Mouse (Mus musculus) kidney, postnatal 25 days (tissue): Measurements from ENCODE around the gene Gramd2.

ENCODE experiments used
- DNase-seq, 2 experiments: peaks; one replicate each; pipeline ENCODE4 v3.0.0; 2021; ENCODE audit warnings: mixed read lengths in 2 of 2

The Gramd2 gene

DNA sequence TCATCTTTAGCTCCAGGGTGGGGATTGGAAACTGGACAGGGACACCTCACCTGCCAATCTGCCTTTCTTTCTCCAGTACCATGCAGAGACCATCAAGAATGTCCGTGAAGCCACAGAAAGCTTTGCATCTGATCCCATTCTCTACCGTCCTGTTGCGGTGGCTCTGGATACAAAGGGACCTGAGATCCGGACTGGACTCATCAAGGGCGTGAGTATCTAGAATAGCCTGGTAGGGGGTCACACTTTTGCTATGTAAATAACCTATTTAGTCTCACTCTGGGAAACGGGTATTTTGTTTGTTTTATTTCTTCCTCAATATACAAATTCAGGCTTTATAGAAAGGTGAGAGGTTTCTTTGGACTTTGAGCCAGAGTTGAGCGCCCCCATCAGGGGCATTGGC, 11.5 kb upstream of the Gramd2 start:
- DNase-seq: no peak

DNA sequence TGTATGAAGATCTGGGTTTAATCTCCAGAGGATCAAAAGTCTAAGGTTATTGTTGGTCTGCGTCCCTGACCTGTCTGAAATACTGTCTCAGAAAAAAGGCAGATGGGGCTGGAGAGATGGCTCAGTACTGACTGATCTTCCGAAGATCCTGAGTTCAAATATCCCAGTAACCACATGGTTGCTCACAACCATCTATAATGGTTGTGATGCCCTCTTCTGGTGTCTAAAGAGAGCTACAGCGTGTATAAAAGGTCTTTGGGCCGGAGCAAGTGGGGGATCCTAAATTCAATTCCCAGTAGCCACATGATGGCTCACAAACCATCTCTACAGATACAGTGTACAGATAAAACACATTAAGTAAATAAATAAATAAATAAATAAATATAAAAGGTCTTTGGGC, 10.8 kb upstream of the Gramd2 start:
- no peak for DNase-seq

DNA sequence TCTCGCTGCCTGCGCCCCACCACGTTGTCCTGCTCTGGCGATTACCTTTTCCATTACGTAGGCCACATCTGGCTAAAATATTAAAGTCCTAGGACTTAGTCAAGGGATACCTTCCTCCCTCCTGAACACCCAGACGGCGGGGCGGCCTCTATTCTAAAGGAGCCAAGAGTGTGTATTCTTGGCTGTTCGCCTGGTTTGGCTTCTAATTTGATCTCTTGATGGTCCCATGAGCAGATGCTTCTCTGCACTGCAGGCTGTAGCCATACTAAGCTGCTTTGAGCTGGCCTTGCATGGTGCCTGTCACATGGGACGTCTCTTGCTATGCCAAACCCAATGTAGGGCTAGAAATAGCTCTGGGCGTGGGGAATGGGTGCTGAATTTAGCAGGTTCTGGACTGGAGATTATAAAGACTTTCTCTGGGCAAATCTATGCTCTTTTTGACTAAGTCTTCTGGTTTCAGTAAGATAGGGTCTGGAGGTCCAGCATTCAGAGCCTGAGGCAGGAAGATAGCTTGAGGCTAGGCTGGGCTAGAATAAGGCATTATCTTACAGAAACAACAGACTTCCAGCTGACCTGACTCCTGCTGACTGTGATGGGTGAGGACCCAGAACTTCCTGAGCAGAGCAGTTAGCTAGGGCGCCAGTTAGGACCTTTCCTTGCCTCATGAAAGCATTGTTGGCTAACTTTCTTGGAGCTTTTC, 7.6 kb upstream of the Gramd2 start:
- DNase-seq: no peak

DNA sequence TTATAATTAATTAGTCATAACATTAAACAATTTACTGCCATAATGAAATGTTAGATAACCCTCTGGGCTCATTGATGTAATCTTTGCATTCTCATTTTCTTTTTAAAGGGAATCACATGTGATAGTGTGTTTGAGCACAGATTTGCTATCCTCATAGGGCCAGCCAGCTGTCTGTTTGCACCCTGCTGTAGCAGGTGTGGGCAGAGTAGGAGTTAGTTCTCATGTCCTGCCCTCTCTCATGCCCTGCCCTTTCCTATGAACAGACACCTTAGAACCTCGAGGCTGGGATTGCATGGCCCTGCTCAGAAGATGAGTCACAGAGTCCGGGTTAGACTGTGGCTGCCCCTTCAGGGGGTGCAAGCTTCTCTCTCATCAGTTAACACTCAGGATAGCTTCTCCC, 6.5 kb upstream of the Gramd2 start:
- DNase-seq: no peak

DNA sequence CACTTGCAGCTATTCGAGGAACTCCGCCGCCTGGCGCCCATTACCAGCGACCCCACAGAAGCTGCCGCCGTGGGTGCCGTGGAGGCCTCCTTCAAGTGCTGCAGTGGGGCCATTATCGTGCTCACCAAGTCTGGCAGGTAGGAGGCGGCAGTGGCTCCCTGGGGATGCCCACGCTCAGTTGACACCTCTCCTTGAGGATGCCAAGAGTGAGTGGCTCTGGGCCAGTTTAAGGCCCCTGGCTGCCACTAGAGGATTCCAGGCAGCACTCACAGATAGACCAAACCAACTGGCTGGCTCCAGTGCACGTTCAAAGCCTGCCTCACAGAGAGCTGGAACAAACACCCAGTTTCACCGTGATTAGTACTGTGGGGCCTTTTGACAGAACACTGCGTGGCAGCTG, 4.3 kb upstream of the Gramd2 start:
- DNase-seq: no peak

DNA sequence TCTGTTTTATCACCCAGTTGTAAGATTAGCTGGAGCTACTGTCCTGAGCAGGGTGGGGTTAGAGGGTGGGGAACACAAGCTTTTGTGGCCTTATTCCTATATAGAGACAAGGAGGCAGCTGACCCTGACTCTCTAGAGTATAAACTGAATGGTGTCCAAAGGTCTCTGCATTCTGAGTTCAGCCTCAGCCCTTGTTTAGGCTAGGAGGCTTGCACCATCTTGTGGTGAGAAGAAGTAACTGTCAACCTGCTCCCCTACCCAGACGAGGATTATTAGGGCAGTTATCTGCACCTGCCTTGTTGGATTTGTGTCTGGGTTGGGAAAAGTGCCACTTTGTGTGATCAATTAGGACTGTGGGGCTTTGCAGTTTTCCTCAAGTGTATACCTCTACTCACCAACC, 1.6 kb upstream of the Gramd2 start:
- DNase-seq: peak; percentile 56 to 57

DNA sequence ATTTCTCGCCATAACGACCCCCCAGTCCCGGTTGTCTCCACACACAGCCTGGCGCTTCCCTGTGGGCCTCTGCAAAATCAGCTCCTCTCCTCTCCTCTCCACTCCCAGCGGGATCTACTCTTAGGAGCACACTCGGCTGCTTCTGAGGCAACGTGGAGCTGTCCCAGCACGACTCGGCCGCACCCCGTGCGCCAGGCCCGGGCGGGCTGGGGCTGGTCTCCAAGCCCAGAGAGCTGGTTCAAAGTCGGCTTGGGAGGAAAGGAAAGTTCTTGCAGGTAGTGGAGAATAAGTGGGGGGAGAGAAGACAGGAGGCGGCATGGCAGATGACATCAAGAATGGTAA, 561 bp downstream of the Gramd2 start:
- no peak for DNase-seq

DNA sequence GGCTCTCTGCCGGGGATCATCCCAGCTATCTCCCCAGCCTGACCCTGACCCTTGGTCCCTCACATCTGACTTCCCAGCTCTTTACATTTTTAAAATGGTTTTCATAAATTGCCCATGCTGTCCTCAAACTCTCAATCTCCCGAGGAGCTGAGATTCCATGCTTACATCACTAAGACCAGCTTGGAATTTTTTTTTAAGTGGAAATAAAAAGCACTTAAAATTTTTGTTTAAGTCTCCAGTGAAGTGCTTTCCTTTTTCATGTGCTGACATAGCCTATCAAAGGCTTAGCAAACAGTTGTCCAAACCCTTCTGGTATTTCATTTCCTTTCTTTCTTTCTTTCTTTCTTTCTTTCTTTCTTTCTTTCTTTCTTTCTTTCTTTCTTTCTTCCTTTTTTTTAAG, 4.1 kb downstream of the Gramd2 start:
- no peak for DNase-seq

DNA sequence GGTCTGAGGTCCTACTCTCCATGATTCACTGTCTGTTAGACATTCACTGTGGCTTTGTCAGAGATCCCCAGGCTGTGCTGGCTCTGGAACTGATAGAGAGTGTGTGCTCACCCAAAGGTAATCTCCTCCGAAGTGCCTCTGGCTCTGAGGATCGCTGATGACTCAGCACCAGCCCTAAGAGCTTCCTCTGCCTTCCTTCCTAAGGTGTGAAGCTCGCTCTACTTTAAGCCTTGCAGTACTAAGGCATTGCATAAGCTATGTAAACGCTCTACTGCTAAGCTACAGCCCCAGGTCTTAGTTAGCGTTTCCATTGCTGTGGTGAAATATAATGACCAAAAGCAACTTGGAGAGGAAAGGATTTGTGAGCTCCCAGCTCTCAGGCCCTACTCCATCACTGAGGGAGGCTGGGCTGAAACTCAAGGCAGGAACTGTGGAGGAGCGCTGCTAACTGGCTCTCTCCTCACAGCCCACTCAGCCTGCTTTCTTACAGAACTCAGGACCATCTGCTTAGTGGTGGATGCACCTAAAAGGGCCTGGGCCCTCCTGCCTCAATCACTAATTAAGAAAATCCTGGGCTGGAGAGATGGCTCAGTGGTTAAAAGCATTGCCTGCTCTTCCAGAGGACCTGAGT, 7.6 kb downstream of the Gramd2 start:
- DNase-seq: no peak

DNA sequence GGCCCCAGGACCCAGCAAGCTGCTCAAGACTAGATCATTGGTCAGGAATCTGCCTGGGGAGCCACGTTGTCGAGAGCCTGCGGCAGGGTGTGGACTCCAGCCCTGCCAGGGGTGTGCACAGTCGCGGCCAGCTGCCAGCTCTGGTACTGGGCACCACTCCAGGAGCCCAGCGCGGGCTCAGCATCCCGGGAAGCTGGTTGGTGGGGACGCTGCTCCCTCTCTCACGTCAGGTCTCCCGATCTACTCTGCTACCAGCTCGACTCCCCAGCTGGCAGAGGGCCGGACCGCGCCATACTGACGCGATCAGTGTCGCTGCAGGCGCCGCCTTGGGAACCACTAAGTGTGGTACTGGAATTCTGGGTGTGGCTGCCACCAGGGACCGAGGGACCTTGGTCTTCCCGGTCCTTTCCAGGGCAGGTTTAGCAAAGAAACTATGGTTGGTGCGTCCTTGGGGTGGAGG, 11.7 kb downstream of the Gramd2 start:
- peak; percentile 85 to 90 for DNase-seq

DNA sequence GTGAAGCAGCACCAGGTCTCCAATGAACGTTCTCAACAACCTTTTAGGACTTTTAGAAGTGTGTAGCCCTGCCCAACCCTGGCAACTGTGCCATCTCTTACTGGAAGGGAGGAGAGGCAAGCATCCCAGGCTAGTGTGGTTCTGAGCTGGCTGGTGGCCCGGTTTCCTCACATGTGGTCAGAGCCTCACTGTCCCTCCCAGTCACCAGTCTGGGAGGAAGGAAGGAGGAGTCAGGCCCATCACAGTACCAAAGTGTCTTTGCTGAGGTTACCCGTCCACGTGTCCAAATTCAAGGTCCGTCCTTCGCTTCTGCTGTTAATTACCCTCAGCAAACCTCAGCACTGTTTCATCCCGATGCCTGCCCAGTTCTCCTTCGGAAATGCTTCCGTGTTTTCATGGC, 12.2 kb downstream of the Gramd2 start:
- peak; percentile 40 to 64 for DNase-seq

DNA sequence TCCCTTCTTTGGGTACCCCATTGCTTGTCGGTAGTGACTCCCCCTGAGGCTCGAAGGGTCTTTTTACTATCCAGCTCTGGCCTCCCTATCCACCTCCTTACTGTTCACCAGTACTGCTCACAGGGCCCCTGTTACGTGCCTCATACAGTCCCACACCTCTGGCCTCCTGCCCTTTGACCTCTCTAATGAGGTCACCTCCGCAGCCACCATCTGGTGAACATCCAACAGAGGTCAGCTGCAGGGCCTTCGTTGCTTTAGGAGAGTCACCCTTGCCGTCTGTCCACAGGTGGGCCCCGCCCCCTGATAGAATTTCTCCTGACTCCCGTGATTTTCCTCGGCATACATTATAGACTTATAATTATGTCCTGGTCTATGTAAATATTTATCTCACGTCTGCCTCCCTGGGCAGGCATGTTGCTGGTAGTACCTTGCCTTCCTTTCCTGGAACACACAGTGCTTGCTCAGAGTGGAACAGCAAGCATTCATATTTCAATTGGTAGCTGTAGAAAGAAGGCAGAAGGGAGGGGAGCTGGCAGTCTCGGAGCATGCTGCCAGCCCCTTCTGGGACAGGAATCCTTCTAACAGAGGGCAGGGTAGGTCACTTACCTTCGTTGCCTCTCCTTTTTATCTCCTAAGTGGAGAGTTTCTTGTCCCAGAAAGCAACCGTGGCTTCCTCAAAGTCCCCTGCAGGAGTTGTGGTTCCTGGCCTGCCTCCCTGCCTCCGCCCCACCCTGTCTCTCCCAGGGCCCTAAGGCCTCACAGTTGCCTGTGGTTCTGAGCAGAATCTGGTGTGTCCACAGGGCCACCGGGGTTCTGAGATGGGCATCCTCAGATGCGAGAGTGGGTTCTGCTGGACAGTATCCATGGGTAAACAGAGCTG, 14.9 kb downstream of the Gramd2 start:
- DNase-seq: peak in 1 of 2 experiments; percentile 24

DNA sequence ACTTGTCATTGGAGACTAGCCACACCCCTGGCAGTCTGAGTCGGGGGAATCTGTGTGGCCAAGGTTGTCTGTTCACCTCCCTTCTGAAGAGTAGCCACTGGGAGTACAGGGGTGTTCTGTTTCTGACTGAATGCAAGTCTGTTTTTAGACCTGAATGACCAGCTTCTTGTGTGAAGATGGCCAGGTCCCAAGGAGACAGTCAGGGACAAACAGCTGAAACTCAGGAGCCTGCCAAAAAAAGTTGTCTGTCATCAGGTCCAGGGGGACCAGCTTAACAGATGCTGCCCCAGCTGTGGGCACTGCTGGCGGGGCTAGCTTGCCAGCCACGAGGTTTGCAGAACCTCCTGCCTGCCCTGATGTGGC, 15.5 kb downstream of the Gramd2 start:
- DNase-seq: no peak

DNA sequence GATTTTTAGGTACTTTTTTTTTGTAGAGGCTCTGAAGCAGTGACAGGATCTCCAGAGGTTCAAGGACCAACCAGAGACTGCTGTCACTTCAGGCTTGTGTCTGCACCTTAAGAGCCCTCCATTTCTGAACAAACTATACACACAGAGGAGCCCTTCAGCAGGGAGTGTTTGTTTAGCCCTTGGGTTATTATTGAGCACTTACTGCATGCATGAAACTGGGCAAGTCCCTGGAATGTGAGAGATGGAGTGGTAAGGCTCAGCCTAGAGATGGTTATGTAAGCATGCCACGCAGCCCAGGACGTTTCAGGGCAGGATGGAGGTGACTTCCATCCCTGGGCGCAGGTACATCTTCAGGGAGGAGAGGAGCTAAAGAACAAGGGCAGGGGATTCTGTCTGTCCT, 16.4 kb downstream of the Gramd2 start:
- no peak for DNase-seq

DNA sequence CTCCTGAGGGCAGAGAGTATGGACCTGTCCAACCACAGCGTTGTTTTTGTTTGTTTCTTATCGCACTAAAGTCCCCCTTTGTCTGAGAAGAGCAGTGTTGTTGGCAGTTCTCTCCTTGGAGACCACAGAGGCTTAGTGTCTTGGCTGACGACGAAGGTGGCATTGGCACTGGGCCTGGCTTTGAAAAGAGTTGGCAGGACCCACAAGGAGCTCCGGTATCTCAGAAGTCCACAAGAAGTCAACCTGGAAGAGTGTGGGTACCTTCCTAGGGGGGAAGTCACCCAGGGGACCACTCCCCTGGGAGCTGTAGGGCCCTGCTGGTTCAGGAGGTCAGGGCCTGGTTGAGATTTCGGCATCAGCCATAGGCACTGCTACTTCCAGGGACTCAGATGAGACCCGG, 21.1 kb downstream of the Gramd2 start:
- no peak for DNase-seq

DNA sequence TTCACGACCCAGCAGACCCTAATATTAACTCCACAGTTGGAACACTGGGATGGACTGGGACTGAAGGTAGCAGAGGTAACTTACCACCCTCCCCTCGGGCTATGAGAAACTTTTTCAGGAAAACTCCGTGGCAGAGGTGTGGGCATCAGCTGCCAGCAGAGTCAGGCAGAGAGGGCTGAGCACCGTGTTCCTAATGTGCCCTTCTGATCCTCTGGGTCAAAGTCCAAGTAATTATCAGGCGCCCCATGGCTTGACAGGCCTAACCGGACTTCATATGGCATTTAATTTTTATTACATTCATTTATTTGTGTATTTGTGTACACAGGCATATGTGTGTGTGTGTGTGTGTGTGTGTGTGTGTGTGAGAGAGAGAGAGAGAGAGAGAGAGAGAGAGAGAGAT, 23.2 kb downstream of the Gramd2 start:
- DNase-seq: no peak

DNA sequence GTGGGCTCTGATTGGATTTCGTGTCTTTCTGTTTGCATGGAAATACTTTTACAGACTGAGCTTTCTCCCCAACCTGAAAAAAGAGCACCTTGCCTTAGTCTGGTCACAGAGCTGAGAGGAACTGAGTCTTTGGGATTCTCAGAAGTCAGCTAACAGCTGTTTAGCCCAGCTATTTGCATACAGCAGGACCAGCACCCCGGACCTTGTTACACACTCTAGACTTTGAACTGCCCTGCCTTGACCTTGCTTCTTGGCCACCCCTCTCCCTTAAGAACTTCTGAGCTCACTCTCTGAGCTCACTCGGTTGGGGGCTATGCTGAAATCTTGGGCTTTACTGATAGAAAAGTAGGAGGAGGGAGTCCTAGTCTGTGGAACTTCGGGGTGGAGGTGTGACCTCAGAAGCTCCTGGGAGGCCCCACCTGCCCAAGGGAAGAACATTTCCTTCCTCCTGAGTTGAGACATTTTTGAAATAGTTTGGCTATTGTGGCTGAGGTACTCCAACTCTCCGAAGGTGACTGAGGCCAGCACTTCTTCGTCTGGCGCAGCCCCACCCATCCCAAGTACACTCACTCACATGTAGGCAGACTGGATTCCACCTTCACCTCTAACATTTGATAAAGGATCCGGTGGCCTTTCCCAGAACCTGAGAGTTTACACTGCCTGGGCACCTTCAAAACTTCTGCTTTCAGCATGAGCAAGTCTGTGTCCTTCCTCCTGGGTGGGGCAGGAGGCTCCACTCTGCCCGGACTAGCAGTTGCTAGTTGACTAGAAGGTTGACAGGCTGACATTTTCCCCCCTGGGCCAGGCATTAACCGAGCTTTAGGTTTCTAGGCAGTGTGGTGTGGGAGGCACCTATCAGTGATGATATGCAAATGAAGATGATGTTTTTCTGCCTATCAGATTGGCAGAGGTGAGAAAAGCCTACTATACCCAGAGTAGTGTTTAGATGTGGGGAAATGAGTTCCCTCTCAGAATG, 27.2 kb downstream of the Gramd2 start:
- peak; percentile 48 to 65 for DNase-seq

DNA sequence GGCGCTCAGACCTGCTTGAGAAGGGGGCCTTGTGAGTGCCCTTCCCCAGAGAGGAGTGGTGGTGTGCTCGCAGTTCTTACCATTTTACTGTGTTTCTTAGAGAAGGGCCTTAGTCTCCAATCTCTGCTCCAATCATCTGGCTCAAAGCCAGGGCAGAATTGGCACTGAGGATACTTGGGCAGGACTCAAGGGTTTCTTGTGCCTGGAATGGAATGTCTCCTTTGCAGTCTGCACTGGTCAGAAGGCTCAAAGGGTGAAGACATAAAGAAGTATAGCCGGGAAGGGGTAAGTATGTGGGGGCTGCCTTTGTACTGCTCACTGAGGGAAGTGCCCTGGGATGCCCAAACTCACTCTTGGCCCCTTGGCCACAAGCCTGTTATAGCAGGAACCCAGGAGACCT, 29.3 kb downstream of the Gramd2 start:
- DNase-seq: peak; percentile 77 to 79

DNA sequence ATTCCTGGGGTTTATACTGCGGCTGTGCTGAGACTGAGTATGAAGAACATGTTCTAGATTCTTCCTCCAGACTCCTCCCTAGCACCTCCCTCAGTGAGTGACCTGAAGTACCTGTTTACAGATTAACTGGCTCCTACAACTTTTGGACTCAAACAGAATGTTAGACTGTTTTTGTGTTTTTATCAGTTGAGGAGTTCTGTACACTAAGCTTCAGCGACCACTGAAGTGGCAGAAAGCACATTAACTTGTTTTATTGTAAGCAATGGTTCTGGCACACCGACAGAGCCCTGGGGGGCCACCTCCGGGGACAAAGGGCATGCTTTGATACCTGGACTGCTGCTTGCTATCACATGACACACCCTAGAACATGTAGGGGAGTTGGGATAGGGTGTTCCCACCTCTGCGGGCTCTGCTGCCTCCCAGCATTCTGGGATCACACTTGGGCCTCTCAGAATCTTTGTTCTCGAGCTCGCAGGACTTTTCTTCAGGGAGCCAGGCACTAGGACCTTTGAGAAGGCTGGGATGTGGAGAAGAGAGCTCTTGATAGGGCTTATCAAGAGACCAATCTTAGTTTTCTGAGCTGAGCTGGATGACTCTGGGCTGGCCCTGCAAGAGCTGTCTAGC, 36.4 kb downstream of the Gramd2 start:
- peak; percentile 49 to 68 for DNase-seq

DNA sequence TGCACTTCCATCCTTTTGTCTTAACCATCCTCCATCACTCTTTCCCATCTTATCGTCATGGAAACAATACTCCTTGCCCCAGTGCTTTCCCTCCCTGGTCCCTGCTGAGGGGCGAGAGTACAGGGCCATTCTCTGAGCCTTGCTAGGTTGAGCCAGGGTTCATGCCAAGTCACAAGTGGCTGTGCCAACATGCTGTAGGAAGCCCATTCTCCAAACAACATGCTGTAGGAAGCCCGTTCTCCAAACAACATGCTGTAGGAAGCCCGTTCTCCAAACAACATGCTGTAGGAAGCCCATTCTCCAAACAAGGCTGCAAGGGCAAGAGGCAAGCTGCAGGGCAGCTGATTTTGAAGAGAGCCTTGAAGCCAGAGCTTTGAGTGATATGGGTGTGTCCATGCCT, 38.3 kb downstream of the Gramd2 start:
- no peak for DNase-seq

DNA sequence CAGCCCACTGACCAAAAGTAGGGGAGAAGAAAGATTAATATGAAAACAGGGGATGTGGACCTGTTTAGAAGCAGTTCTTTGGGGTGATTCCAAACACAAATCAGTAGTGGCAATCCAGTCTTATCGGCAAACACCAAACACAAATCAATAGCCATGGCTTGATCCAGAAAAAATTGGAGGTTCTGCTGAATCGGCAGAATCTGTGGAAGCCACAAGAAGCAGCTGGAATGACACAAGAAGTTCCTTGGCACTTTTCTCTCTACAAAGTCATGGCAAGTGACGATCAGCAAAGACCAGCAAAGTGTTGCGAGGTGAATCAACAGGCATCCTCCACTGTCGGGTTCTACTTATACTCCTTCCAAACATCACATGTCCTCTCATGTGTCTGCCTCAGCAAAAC, 41.2 kb downstream of the Gramd2 start:
- no peak for DNase-seq

DNA sequence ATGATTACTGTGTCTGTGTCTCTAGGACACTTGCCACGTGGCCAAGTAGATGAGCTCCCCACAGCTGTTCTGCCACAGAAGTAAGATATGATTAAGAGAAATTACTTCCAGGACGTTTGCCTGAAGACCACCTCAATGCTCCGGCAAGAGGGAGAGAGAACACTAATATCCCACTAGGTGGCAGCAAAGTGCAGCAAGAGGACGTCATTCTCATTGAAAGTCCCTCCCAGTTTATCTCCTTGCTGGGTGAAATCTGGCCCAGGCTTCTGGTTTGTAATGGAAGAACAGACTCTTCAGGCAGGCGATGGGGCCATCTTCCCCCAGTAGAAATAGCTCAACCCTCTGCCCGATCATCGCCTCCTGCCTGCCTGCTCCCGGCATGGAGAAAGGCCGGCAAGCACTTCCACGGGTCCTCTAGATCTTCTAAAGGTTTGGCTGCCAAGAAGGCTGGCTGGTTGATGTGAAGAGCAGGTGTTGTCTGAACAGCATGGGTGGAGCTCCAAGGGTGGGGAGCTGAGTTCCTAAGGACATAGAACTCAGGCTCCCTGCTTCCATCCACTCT, 43.2 kb downstream of the Gramd2 start:
- DNase-seq: peak; percentile 78 to 84
